Mouse (Mus musculus) E14TG2a.4 (cell line): ENCODE measurements around the gene Rab12.

ENCODE experiments used
- H3K27me3 ChIP-seq: 2 replicates; pipeline ENCODE4 v1.6.1; 2014; ENCODE audit warnings: low read length, control low read depth; ENCODE audit not compliant: insufficient read depth
- H3K36me3 ChIP-seq: 2 replicates; pipeline ENCODE4 v1.6.1; 2014; ENCODE audit warnings: low read length, control low read depth; ENCODE audit not compliant: insufficient read depth
- H3K4me1 ChIP-seq: replicated peaks from 2 replicates; pipeline ENCODE4 v1.6.1; 2014; ENCODE audit warnings: low read depth, low read length, control low read depth
- H3K4me3 ChIP-seq: replicated peaks from 2 replicates; pipeline ENCODE4 v1.5.1; 2014; ENCODE audit warnings: mild to moderate bottlenecking, low read length
- H3K9me3 ChIP-seq: 2 replicates; pipeline ENCODE4 v1.6.1; 2014; ENCODE audit warnings: low read length, control low read depth
- CTCF ChIP-seq: conservative IDR thresholded peaks from 2 replicates; pipeline ENCODE4 v1.5.1; 2014; ENCODE audit warnings: low read length
- NANOG ChIP-seq: IDR thresholded peaks from 2 replicates; pipeline ENCODE4 v1.6.1; 2014; ENCODE audit warnings: borderline replicate concordance, low read length, mixed read lengths
- POU5F1 ChIP-seq: IDR thresholded peaks from 2 replicates; pipeline ENCODE4 v1.6.1; 2014; ENCODE audit warnings: low read length, borderline replicate concordance

The Rab12 gene

GRCm38 (mm10) chr17:66473205-66473604, 46.3 kb downstream of the Rab12 start:
- Histone ChIP-seq H3K36me3 (peaks cover 69% of the 10 kb centered on the region), H3K27me3 (no peaks in the 10 kb centered on the region), H3K9me3 (peaks cover 74% of the 10 kb centered on the region), H3K4me1 (peaks cover 61% of the 10 kb centered on the region), H3K4me3 (peak overlapping the region; percentile 39; the same call in 1 of the 2 replicates)
- TF ChIP-seq NANOG (no peak), CTCF (no peak), POU5F1 (no peak)

- H3K4me1 ChIP-seq = peaks cover 59% of the 10 kb centered on the region
- TF ChIP-seq CTCF (no peak), NANOG (no peak), POU5F1 (no peak)
- peaks cover 57% of the 10 kb centered on the region for H3K36me3 ChIP-seq
- no peaks in the 10 kb centered on the region for H3K27me3 ChIP-seq
- H3K4me3 ChIP-seq = peak overlapping the region; percentile 60
- peaks cover 61% of the 10 kb centered on the region for H3K9me3 ChIP-seq
These were observed 47.8 kb downstream of the Rab12 start for GRCm38 (mm10) chr17:66471775-66472174.

GRCm38 (mm10) chr17:66471252-66471651, 48.3 kb downstream of the Rab12 start:
- Histone ChIP-seq H3K27me3 (no peaks in the 10 kb centered on the region), H3K4me1 (peaks cover 64% of the 10 kb centered on the region), H3K36me3 (peaks cover 57% of the 10 kb centered on the region), H3K4me3 (peak overlapping the region; percentile 60), H3K9me3 (peaks cover 55% of the 10 kb centered on the region)
- TF ChIP-seq POU5F1 = no peak
- no peak for TF ChIP-seq CTCF
- TF ChIP-seq NANOG = no peak

GRCm38 (mm10) chr17:66470020-66470419, 49.5 kb downstream of the Rab12 start:
- Histone ChIP-seq H3K27me3 (no peaks in the 10 kb centered on the region), H3K4me3 (peak overlapping the region; percentile 60), H3K36me3 (peaks cover 45% of the 10 kb centered on the region), H3K9me3 (peaks cover 43% of the 10 kb centered on the region), H3K4me1 (peaks cover 71% of the 10 kb centered on the region)
- TF ChIP-seq CTCF (no peak), POU5F1 (no peak), NANOG (no peak)

GRCm38 (mm10) chr17:66457278-66457677, 62.3 kb downstream of the Rab12 start:
- Histone ChIP-seq H3K27me3 (no peaks in the 10 kb centered on the region), H3K36me3 (peaks cover 17% of the 10 kb centered on the region), H3K4me3 (no peak overlapping the region), H3K4me1 (peaks cover 87% of the 10 kb centered on the region), H3K9me3 (no peaks in the 10 kb centered on the region)
- no peak for TF ChIP-seq CTCF
- no peak for TF ChIP-seq POU5F1
- TF ChIP-seq NANOG = peak; percentile 69; the same call in 1 of the 2 replicates

- Histone ChIP-seq H3K27me3 (peaks cover 15% of the 10 kb centered on the region), H3K4me3 (peak overlapping the region; percentile 90; the same call in 1 of the 2 replicates), H3K9me3 (no peaks in the 10 kb centered on the region), H3K4me1 (peaks cover 75% of the 10 kb centered on the region), H3K36me3 (peaks cover 14% of the 10 kb centered on the region)
- TF ChIP-seq POU5F1 = no peak
- no peak for TF ChIP-seq NANOG
- peak; percentile 72 for TF ChIP-seq CTCF
These were observed 68.4 kb downstream of the Rab12 start for GRCm38 (mm10) chr17:66451143-66451542.

- peaks cover 15% of the 10 kb centered on the region for H3K27me3 ChIP-seq
- peak overlapping the region; percentile 90 for H3K4me3 ChIP-seq
- TF ChIP-seq POU5F1 (no peak), CTCF (no peak), NANOG (no peak)
- H3K4me1 ChIP-seq = peaks cover 75% of the 10 kb centered on the region
- peaks cover 16% of the 10 kb centered on the region for H3K36me3 ChIP-seq
- no peaks in the 10 kb centered on the region for H3K9me3 ChIP-seq
These were observed 68.9 kb downstream of the Rab12 start for GRCm38 (mm10) chr17:66450526-66451070.

GRCm38 (mm10) chr17:66449460-66450341, 69.8 kb downstream of the Rab12 start, which contains the start of gene Mtcl1:
Mtcl1 (minus strand) TSS chr17:66449750.
- H3K27me3 ChIP-seq = peaks cover 15% of the 10 kb centered on the region
- peaks cover 75% of the 10 kb centered on the region for H3K4me1 ChIP-seq
- H3K9me3 ChIP-seq = no peaks in the 10 kb centered on the region
- peak within 1 kb of the TSS; percentile 90 for H3K4me3 ChIP-seq
- H3K36me3 ChIP-seq = peaks cover 25% of the 10 kb centered on the region
- no peak for TF ChIP-seq NANOG
- TF ChIP-seq POU5F1 = no peak
